Mouse (Mus musculus) heart, adult 2 months (tissue): ENCODE data around the gene Cys1. TPM values are rescaled to one million over a fixed set of nuclear protein-coding genes. Genes with fewer than 3 reads are reported as not detected.

ENCODE experiments used
- DNase-seq, 2 experiments: peaks; one replicate each; pipeline ENCODE4 v3.0.0; 2021
- H3K27ac ChIP-seq: fragments of 200-600 bp; 2 replicates; pipeline ENCODE4 v1.8.1; 2022
- H3K27me3 ChIP-seq: fragments of 200-500 bp; 2 replicates; pipeline ENCODE4 v1.6.1; 2012; ENCODE audit warnings: mild to moderate bottlenecking, low read length, inconsistent platforms, mixed read lengths; ENCODE audit not compliant: control insufficient read depth, insufficient read depth
- H3K36me3 ChIP-seq: fragments of 200-500 bp; 2 replicates; pipeline ENCODE4 v1.6.1; 2012; ENCODE audit warnings: low read length, inconsistent platforms; ENCODE audit not compliant: control insufficient read depth, insufficient read depth
- H3K4me1 ChIP-seq: fragments of 200-500 bp; 2 replicates; pipeline ENCODE4 v1.6.1; 2011; ENCODE audit warnings: low read length; ENCODE audit not compliant: control insufficient read depth, insufficient read depth
- H3K4me3 ChIP-seq: fragments of 200-600 bp; 2 replicates; pipeline ENCODE4 v1.8.1; 2022
- H3K79me2 ChIP-seq: fragments of 200-500 bp; replicated peaks from 2 replicates; pipeline ENCODE4 v1.6.1; 2012; ENCODE audit warnings: mild to moderate bottlenecking, inconsistent platforms, low read length, moderate library complexity, mixed read lengths; ENCODE audit not compliant: control insufficient read depth, insufficient read depth
- H3K9ac ChIP-seq: fragments of 200-500 bp; 2 replicates; pipeline ENCODE4 v1.6.1; 2012; ENCODE audit warnings: low read depth, mild to moderate bottlenecking, control low read depth, inconsistent platforms, low read length, mixed read lengths
- CTCF ChIP-seq: fragments of 200-600 bp; IDR thresholded peaks from 2 replicates; pipeline ENCODE4 v1.8.1; 2022; ENCODE audit warnings: antibody characterized with exemption, mild to moderate bottlenecking, moderate library complexity
- EP300 ChIP-seq: fragments of 200-500 bp; IDR thresholded peaks from 2 replicates; pipeline ENCODE4 v1.6.1; 2011; ENCODE audit warnings: low read depth, low read length, control low read depth; ENCODE audit not compliant: insufficient read depth
- POLR2A ChIP-seq: fragments of 200-500 bp; IDR thresholded peaks from 2 replicates; pipeline ENCODE4 v1.6.1; 2011; ENCODE audit warnings: mild to moderate bottlenecking, low read depth, low read length, control low read depth; ENCODE audit not compliant: insufficient read depth
- WGBS: fragments of 180-500 bp; shearing (Covaris S2); methylation state at CpG from one replicate; pipeline ENCODE4 v1.1.7; 2018; 5-methylcytosine and 5-hydroxymethylcytosine counted together
- intact Hi-C: fragments of 180-260 bp; cut with DNase I; formaldehyde crosslinking; loops from one replicate; pipeline ENCODE4 v1.15.1; 2025
- polyA plus RNA-seq: library from polyadenylated mRNA; depleted of rRNA; stranded (reverse); fragments of >200 nt; gene quantifications from 2 replicates; pipeline ENCODE4 v1.2.3, GENCODE M21; 2012; rRNA removed
- total RNA-seq, 2 experiments: library from RNA; stranded (reverse); gene quantifications; 2 replicates each; pipeline ENCODE4 v1.2.3; 2021

The Cys1 gene
- total and polyA plus RNA-seq, 3 experiments, result 3.3 to 5.6 (median 4.0) TPM

GRCm38 (mm10) chr12:24619436-24619835 lies 62.2 kb downstream of the Cys1 start:
- H3K4me1 ChIP-seq, result no peaks in the 10 kb centered on the region; the same call in 1 of the 2 replicates
- H3K36me3 ChIP-seq, result no peaks in the 10 kb centered on the region
- no peaks in the 10 kb centered on the region for H3K79me2 ChIP-seq
- whole genome bisulfite sequencing, result 84% methylated on average over 4 of the region's 4 CpGs
- no peak overlapping the region for H3K4me3 ChIP-seq
- H3K27ac ChIP-seq, result no peak overlapping the region
- no peaks in the 10 kb centered on the region for H3K27me3 ChIP-seq
- H3K9ac ChIP-seq, result no peak overlapping the region
- no peak for DNase-seq
- no peak for TF ChIP-seq EP300
- no peak for TF ChIP-seq CTCF
- no peak for TF ChIP-seq POLR2A
- intact Hi-C loops, result no loop called here

Other genes starting within 250 kb of the Cys1 start
- gene Taf1b, start 183.5 kb downstream of the Cys1 start, total RNA-seq, result 10 to 100 TPM in 1 of 2 experiments, 1 to 10 TPM in 1; 9.8 to 10.8 TPM
- gene Taf1b, start 183.5 kb downstream of the Cys1 start, polyA plus RNA-seq, result 6.4 and 9.8 TPM in 2 replicates
- gene Grhl1, start 109.5 kb downstream of the Cys1 start, total RNA-seq, result under 1 TPM; 0.43 to 0.73 TPM
- gene Grhl1, start 109.5 kb downstream of the Cys1 start, polyA plus RNA-seq, result 0.39 and 0.47 TPM in 2 replicates
- 10 to 100 TPM in 1 of 2 experiments, 1 to 10 TPM in 1; 7.8 to 13.5 TPM for gene Klf11, start 30.5 kb downstream of the Cys1 start, total RNA-seq
- gene Klf11, start 30.5 kb downstream of the Cys1 start, polyA plus RNA-seq, result 8.8 and 15.1 TPM in 2 replicates
- 1 to 10 TPM; 1.8 to 2.1 TPM for gene Rrm2, start 26.4 kb upstream of the Cys1 start, total RNA-seq
- gene Rrm2, start 26.4 kb upstream of the Cys1 start, polyA plus RNA-seq, result 0.82 and 1.7 TPM in 2 replicates
- 10 to 100 TPM in 1 of 2 experiments, 1 to 10 TPM in 1; 8.4 to 12.3 TPM for gene Mboat2, start 149.1 kb upstream of the Cys1 start, total RNA-seq
- 3.8 and 16.8 TPM in 2 replicates for gene Mboat2, start 149.1 kb upstream of the Cys1 start, polyA plus RNA-seq